8 mouse cellular contexts compared by ENCODE assay signal in the genomic region with DNA sequence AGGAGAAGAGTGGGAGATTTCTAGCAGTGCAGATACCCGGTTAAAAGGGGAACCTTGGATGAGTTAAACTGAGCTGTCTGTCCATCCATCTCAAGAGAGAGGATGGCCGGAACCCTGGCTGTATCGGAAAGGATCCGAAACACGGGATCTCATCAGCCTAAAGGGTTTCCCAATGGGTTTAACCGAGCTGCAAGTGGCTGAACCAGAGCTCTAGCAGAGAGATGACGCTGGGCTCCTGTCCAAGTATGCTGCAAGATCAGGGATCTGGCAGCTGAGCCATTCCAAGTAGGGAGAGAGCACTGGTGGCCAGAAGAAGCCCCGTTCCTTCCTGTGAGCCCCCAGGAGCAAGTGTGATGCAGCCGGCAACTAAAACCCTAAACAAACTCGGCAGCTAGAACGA.
A peak's percentile ranks its signal among the peaks of the same experiment; 100 is the strongest.
DNase-seq lines count a peak whose midpoint lies in the region; ATAC-seq lines count a peak whose summit lies in the region.

No protein-coding gene starts in this region.

- H3K4me1 ChIP-seq in heart, embryonic 15.5 days (replicated peaks) = peaks cover 31% of the 10 kb centered on the region
- peaks cover 38% of the 10 kb centered on the region for H3K4me1 ChIP-seq in neural tube, embryonic 15.5 days

- H3K27me3 ChIP-seq in heart, embryonic 15.5 days = peaks cover 4% of the 10 kb centered on the region; the same call in 1 of the 2 replicates
- H3K27me3 ChIP-seq in neural tube, embryonic 15.5 days (replicated peaks) = no peaks in the 10 kb centered on the region

- no peak overlapping the region for H3K9ac ChIP-seq in heart, embryonic 15.5 days
- peak overlapping the region; percentile 46 for H3K9ac ChIP-seq in neural tube, embryonic 15.5 days (replicated peaks)

- no peaks in the 10 kb centered on the region for H3K36me3 ChIP-seq in heart, embryonic 15.5 days
- no peaks in the 10 kb centered on the region for H3K36me3 ChIP-seq in neural tube, embryonic 15.5 days

- WGBS in heart, embryonic 15.5 days = 36% methylated on average over 11 of the region's 11 CpGs
- WGBS in neural tube, embryonic 15.5 days = 62% methylated on average over 11 of the region's 11 CpGs

- no peak overlapping the region for H3K4me3 ChIP-seq in heart, embryonic 15.5 days
- H3K4me3 ChIP-seq in neural tube, embryonic 15.5 days (replicated peaks) = peak overlapping the region; percentile 52

- intact Hi-C loops in left cerebral cortex, postnatal 25 days (cut with DNase I) = loop anchor here (2.0 to 5.0 kb wide), 4 partner anchors 64 to 257 kb away; a partner anchor contains a TSS

- no peak for ATAC-seq in heart, embryonic 15.5 days (replicated peaks; ENCODE audit: insufficient number of reproducible peaks, insufficient read depth, low FRiP score, low read depth)
- ATAC-seq in neural tube, embryonic 15.5 days (ENCODE audit: low FRiP score) = no peak

- DNase-seq in ovary, postnatal 14 days (ENCODE audit: low spot score) = peak; percentile 33
- DNase-seq in ovary, adult 18-20 months (ENCODE audit: low spot score) = no peak
- DNase-seq in cerebellum, postnatal 14 days = peak; percentile 82 to 85
- DNase-seq in left cerebral cortex, postnatal 25 days (ENCODE audit: low spot score in 2 of 2) = peak; percentile 67 to 78
- no peak for DNase-seq in c-Kit-positive CD71-positive TER-119-positive erythroid progenitor cells, embryonic 14.5 days (ENCODE audit: low spot score)
- no peak for DNase-seq in B cell, adult 2 months

- H3K9me3 ChIP-seq in heart, embryonic 15.5 days (replicated peaks) = no peaks in the 10 kb centered on the region
- H3K9me3 ChIP-seq in neural tube, embryonic 15.5 days (replicated peaks) = no peaks in the 10 kb centered on the region

- 0 out of 2 replicates have a peak overlapping the region, but pooled peaks have one; percentile 23 for H3K4me2 ChIP-seq in heart, embryonic 15.5 days
- peak overlapping the region; percentile 81 for H3K4me2 ChIP-seq in neural tube, embryonic 15.5 days

- no peak overlapping the region for H3K27ac ChIP-seq in heart, embryonic 15.5 days
- peak overlapping the region; percentile 73 for H3K27ac ChIP-seq in neural tube, embryonic 15.5 days (replicated peaks)

Comparison
In these comparisons a context has a peak if more than half of its experiments do, and no peak if none do; other contexts are left out.
1. DNase-seq: peak in ovary, postnatal 14 days (single experiment), cerebellum, postnatal 14 days (2 of 2) and left cerebral cortex, postnatal 25 days (2 of 2); none in ovary, adult 18-20 months (single experiment), c-Kit-positive CD71-positive TER-119-positive erythroid progenitor cells, embryonic 14.5 days (single experiment) and B cell, adult 2 months (0 of 2).